Comparison of ENCODE assay signal across 25 mouse cellular contexts in the genomic region with DNA sequence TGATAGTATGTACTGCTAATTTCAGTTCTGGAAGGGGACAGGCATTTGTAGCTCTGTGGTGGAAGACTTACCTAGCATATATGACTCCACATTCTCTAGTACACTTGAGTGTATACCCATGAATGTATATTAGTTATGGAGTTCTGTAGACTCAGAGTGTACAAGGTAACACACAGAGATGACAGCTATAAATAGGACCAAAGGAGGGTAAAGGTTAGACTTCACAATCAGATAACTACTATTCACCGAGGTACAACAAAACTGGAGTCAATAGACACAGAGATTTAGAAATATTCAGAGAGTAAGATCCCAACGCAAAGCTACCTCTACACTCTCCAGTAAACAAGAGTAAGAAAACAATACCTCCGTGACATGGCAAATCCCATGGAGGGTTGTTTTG. TPM values are rescaled to one million over a fixed set of nuclear protein-coding genes. Genes with fewer than 3 reads are reported as not detected.
"Had no signal": no experiment of that assay in that cellular context is flagged by ENCODE, and none has a peak within 500 bp of the region (broad histone marks: within the 10 kb centered on the region; RNA-seq: fewer than 3 reads in every experiment).

No protein-coding gene starts in this region.

- H3K27me3 ChIP-seq: limb, embryonic 13.5 days; liver, embryonic 15.5 days; midbrain, embryonic 12.5 days; stomach, embryonic 15.5 days had no signal

- H3K4me3 ChIP-seq: layer of hippocampus, adult 2 months; limb, embryonic 10.5 days; limb, embryonic 13.5 days; liver, embryonic 15.5 days; midbrain, embryonic 12.5 days; stomach, embryonic 15.5 days had no signal

- H3K36me3 ChIP-seq: limb, embryonic 10.5 days; limb, embryonic 13.5 days; liver, embryonic 15.5 days; midbrain, embryonic 12.5 days; stomach, embryonic 15.5 days had no signal

- H3K9me3 ChIP-seq: limb, embryonic 10.5 days; limb, embryonic 13.5 days; liver, embryonic 15.5 days; midbrain, embryonic 12.5 days; stomach, embryonic 15.5 days had no signal

- H3K9ac ChIP-seq: limb, embryonic 13.5 days; liver, embryonic 15.5 days; midbrain, embryonic 12.5 days; stomach, embryonic 15.5 days had no signal

- H3K27ac ChIP-seq: kidney, postnatal 0 days; layer of hippocampus, adult 2 months; limb, embryonic 10.5 days; limb, embryonic 13.5 days; liver, embryonic 15.5 days; midbrain, embryonic 12.5 days; stomach, embryonic 15.5 days had no signal

- ATAC-seq: inflammation-experienced regulatory T-cells, adult 6 months; midbrain, embryonic 16.5 days had no signal

- H3K4me1 ChIP-seq: limb, embryonic 10.5 days; limb, embryonic 13.5 days; liver, embryonic 15.5 days; midbrain, embryonic 12.5 days had no signal

- H3K4me2 ChIP-seq: limb, embryonic 13.5 days; liver, embryonic 11.5 days; liver, embryonic 15.5 days; midbrain, embryonic 12.5 days; stomach, embryonic 15.5 days had no signal

- DNase-seq: layer of hippocampus, adult 9-11 months; lung, adult 2 months; lung, postnatal 14 days; lung, postnatal 4 days; thymus, adult 18-20 months; thymus, postnatal 36 days had no signal

RNA-seq across cellular contexts. Expression of a gene that starts 9.9 kb away (rescaled TPM):
- total RNA-seq: monocyte, adult 5-6 weeks had no signal
- polyA plus RNA-seq: inflammation-experienced regulatory T-cells, adult 6 months; limb, embryonic 10.5 days; midbrain, embryonic 16.5 days; testis, adult 2 months had no signal

RNA-seq across cellular contexts. Expression of a gene that starts 33.8 kb away (rescaled TPM):
- total RNA-seq: layer of hippocampus, adult 2 months; layer of hippocampus, postnatal 25 days; left cerebral cortex, adult 18-20 months; left cerebral cortex, postnatal 25 days; monocyte, adult 5-6 weeks had no signal
- polyA plus RNA-seq: limb, embryonic 10.5 days; midbrain, embryonic 16.5 days; neural tube, embryonic 14.5 days had no signal

RNA-seq across cellular contexts. Expression of a gene that starts 49.5 kb away (rescaled TPM):
- total RNA-seq: monocyte, adult 5-6 weeks had no signal
- polyA plus RNA-seq: inflammation-experienced regulatory T-cells, adult 6 months; kidney, adult 2 months; kidney, embryonic 14.5 days; lung, embryonic 16.5 days; stomach, embryonic 15.5 days had no signal
